Mouse (Mus musculus) E14TG2a.4 (cell line): Measurements from ENCODE around the gene Apba1.

Experiments used
- CTCF ChIP-seq: conservative IDR thresholded peaks from 2 replicates; pipeline ENCODE4 v1.5.1; 2014; ENCODE audit warnings: low read length
- NANOG ChIP-seq: IDR thresholded peaks from 2 replicates; pipeline ENCODE4 v1.6.1; 2014; ENCODE audit warnings: borderline replicate concordance, low read length, mixed read lengths

DNA sequence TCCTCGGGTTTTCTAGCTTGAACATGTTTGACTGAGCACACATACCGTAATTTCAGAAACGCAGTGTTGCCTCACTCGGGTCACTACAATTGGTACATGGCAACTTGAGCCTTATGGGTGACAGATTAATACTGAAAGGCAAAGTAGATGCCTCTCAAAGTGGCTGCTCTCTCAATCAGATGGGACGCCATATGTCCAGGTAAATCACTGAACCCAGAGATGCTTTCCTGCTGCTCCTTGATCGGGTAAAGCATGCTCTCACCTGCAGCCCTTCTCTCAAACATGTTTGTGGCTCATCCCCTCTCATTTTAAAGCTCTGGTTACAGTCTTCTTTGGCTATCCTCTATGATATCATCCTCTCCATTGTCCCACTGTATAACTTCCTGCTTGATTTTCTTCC is 4.7 kb downstream of the Apba1 start:
- TF ChIP-seq CTCF, result no peak
- TF ChIP-seq NANOG, result no peak
